Mouse (Mus musculus) fat pad, adult 2 months (tissue): ENCODE results near the gene Bicdl2.
A peak's percentile ranks its signal among the peaks of the same experiment; 100 is the strongest.

Experiments
- DNase-seq: peaks from one replicate; pipeline ENCODE4 v3.0.0-alpha.2; 2011; ENCODE audit warnings: low read depth, low spot score; ENCODE audit errors: extremely low read depth

Bicdl2 gene

GRCm38 (mm10) chr17:23673424-23674073 lies 13.2 kb downstream of the Bicdl2 start, which contains the start of the genes Hcfc1r1 and Thoc6:
TSS of gene Hcfc1r1 (plus strand) at chr17:23673596.
TSS of gene Thoc6 (minus strand) at chr17:23673882.
- DNase-seq, result peak; percentile 86

- no peak for DNase-seq
Observed at GRCm38 (mm10) chr17:23674271-23674952, 14.1 kb downstream of the Bicdl2 start.

- no peak for DNase-seq
Observed at GRCm38 (mm10) chr17:23675127-23675526, 14.8 kb downstream of the Bicdl2 start.

GRCm38 (mm10) chr17:23675564-23676281 lies 15.4 kb downstream of the Bicdl2 start:
- DNase-seq, result no peak

GRCm38 (mm10) chr17:23676473-23677031 lies 16.2 kb downstream of the Bicdl2 start:
- DNase-seq, result no peak

GRCm38 (mm10) chr17:23677236-23677679 lies 17.0 kb downstream of the Bicdl2 start, which contains the start of gene Tnfrsf12a:
TSS of gene Tnfrsf12a (minus strand) at chr17:23677468.
- no peak for DNase-seq

- no peak for DNase-seq
Observed at GRCm38 (mm10) chr17:23679127-23679835, 19.0 kb downstream of the Bicdl2 start, which contains the start of gene Cldn6. TSS of gene Cldn6 (plus strand) at chr17:23679249.

- DNase-seq, result no peak
Observed at GRCm38 (mm10) chr17:23680336-23680735, 20.0 kb downstream of the Bicdl2 start.

GRCm38 (mm10) chr17:23681086-23681485 lies 20.8 kb downstream of the Bicdl2 start:
- no peak for DNase-seq

GRCm38 (mm10) chr17:23682092-23682491 lies 21.8 kb downstream of the Bicdl2 start:
- DNase-seq, result no peak

- no peak for DNase-seq
Observed at GRCm38 (mm10) chr17:23682530-23682929, 22.2 kb downstream of the Bicdl2 start.

GRCm38 (mm10) chr17:23683226-23683625 lies 22.9 kb downstream of the Bicdl2 start:
- no peak for DNase-seq

- DNase-seq, result no peak
Observed at GRCm38 (mm10) chr17:23683856-23684672, 23.8 kb downstream of the Bicdl2 start, which contains the start of gene Cldn9. TSS of gene Cldn9 (minus strand) at chr17:23684026.

- DNase-seq, result no peak
Observed at GRCm38 (mm10) chr17:23694491-23694890, 34.2 kb downstream of the Bicdl2 start.

GRCm38 (mm10) chr17:23695801-23696200 lies 35.5 kb downstream of the Bicdl2 start:
- DNase-seq, result no peak

GRCm38 (mm10) chr17:23699131-23700077 lies 39.1 kb downstream of the Bicdl2 start:
- DNase-seq, result no peak

GRCm38 (mm10) chr17:23700079-23700478 lies 39.8 kb downstream of the Bicdl2 start:
- no peak for DNase-seq

- no peak for DNase-seq
Observed at GRCm38 (mm10) chr17:23703301-23703700, 43.0 kb downstream of the Bicdl2 start.

- DNase-seq, result no peak
Observed at GRCm38 (mm10) chr17:23704741-23705140, 44.4 kb downstream of the Bicdl2 start.
